ENCODE assay signal across 21 mouse cellular contexts in genomic region chr6:24451026-24451821, GRCm38 (mm10).
DNase-seq lines count a peak whose midpoint lies in the region; ATAC-seq lines count a peak whose summit lies in the region.
"Had no signal": no experiment of that assay in that cellular context is flagged by ENCODE, and none has a peak within 500 bp of the region (broad histone marks: within the 10 kb centered on the region; RNA-seq: fewer than 3 reads in every experiment).

No protein-coding gene starts in this region.

- H3K27me3 ChIP-seq in embryonic facial prominence, embryonic 10.5 days (replicated peaks; ENCODE audit: low read depth, poor library complexity, severe bottlenecking), result no peaks in the 10 kb centered on the region
- H3K27me3 ChIP-seq: embryonic facial prominence, embryonic 15.5 days; hindbrain, embryonic 15.5 days; neural tube, embryonic 13.5 days had no signal

- peak; percentile 3 for DNase-seq in kidney, adult 11 months
- no peak for DNase-seq in kidney, adult 8-10 months
- peak; percentile 4 for DNase-seq in 416B (ENCODE audit: low read depth)
- DNase-seq in kidney, postnatal 14 days, result peak; percentile 22
- no peak for DNase-seq in left cerebral cortex, adult 18-20 months (ENCODE audit: low spot score in 2 of 2)
- no peak for DNase-seq in embryonic facial prominence, embryonic 10.5 days (ENCODE audit: low spot score)
- DNase-seq: adrenal gland, adult 8-10 months; cerebellum, adult 11 months; cerebellum, postnatal 10 days; heart, adult 2 months; heart, postnatal 10 days; lung, adult 18-20 months; thymus, postnatal 14 days had no signal

- no peak overlapping the region for H3K27ac ChIP-seq in embryonic facial prominence, embryonic 10.5 days (replicated peaks)
- H3K27ac ChIP-seq: embryonic facial prominence, embryonic 15.5 days; heart, adult 2 months; hindbrain, embryonic 15.5 days; left cerebral cortex, adult 2 months; limb, embryonic 10.5 days; macrophage; neural tube, embryonic 13.5 days had no signal

- WGBS in embryonic facial prominence, embryonic 10.5 days, result 85% methylated on average over 22 of the region's 22 CpGs

- no peaks in the 10 kb centered on the region for H3K36me3 ChIP-seq in embryonic facial prominence, embryonic 10.5 days (replicated peaks)
- H3K36me3 ChIP-seq: embryonic facial prominence, embryonic 15.5 days; hindbrain, embryonic 15.5 days; limb, embryonic 10.5 days; neural tube, embryonic 13.5 days had no signal

- H3K4me3 ChIP-seq in embryonic facial prominence, embryonic 10.5 days, result no peak overlapping the region
- H3K4me3 ChIP-seq: embryonic facial prominence, embryonic 15.5 days; heart, adult 2 months; hindbrain, embryonic 15.5 days; left cerebral cortex, adult 2 months; limb, embryonic 10.5 days; neural tube, embryonic 13.5 days had no signal

- no peaks in the 10 kb centered on the region for H3K9me3 ChIP-seq in embryonic facial prominence, embryonic 10.5 days
- H3K9me3 ChIP-seq: embryonic facial prominence, embryonic 15.5 days; hindbrain, embryonic 15.5 days; limb, embryonic 10.5 days; neural tube, embryonic 13.5 days had no signal

- H3K4me1 ChIP-seq in embryonic facial prominence, embryonic 10.5 days, result no peaks in the 10 kb centered on the region
- H3K4me1 ChIP-seq: embryonic facial prominence, embryonic 15.5 days; hindbrain, embryonic 15.5 days; limb, embryonic 10.5 days; neural tube, embryonic 13.5 days had no signal

- 0 out of 2 replicates have a peak, but pooled peaks have one; percentile 5 for ATAC-seq in granulocyte monocyte progenitor cell, adult 5-6 weeks (replicated peaks; ENCODE audit: poor library complexity, severe bottlenecking)
- ATAC-seq: intestine, embryonic 16.5 days had no signal

Comparison
In these comparisons a context has a peak if more than half of its experiments do, and no peak if none do; other contexts are left out.
1. DNase-seq: peak in kidney, adult 11 months (single experiment), 416B (single experiment) and kidney, postnatal 14 days (single experiment); none in kidney, adult 8-10 months (0 of 2), left cerebral cortex, adult 18-20 months (0 of 2) and embryonic facial prominence, embryonic 10.5 days (single experiment).